Mouse (Mus musculus): Measurements from ENCODE around the gene Ggcx.

Ggcx gene

DNA sequence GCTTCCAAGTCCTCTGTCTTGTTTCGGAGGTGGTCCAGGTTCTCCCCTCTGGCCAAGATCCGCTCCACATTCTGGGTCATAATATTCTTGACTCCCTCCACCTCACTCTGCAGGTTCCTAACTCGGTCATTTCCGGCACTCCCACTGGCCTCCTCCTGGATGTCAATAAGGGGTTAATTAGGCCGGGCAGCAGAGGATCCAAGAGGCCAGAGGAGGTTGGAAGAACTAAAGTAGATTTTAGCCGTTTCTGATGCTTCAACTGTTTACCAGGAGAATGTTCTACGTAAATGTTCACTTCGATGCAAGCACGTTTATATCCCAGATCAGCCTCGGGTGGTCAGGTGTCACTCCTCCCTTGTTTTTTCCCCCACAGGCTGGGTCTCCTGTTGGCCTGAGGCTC lies 25.8 kb upstream of the Ggcx start:
- DNase-seq (ENCODE audit: low read depth): no peak

GRCm38 (mm10) chr6:72388791-72389329 lies 25.2 kb upstream of the Ggcx start:
- no peak for DNase-seq (ENCODE audit: low read depth)

DNA sequence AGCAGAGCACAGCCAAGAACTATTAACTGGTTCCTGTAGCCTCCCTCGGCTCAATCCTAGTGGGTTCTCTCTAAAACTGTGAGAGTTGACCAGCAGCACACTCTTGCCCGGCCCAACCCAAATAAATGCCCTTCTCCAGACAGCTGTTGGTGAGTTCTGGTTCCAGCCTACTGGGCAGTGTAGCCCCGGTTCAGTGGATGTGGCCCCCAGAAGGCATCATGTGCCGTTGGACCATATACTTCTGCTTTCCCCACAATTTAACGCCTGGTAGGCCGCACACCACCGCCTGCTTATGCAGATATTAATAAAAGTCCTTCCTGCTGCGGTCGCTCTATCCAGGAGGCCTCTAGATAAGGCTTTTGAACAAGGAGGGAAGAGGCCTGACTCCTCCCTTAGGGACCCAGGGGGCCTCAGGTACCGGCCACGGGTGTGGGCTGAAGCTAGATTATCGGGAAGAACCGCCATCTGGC lies 24.6 kb upstream of the Ggcx start:
- DNase-seq (ENCODE audit: low read depth): no peak

GRCm38 (mm10) chr6:72389941-72390771 lies 24.0 kb upstream of the Ggcx start, which contains the start of gene Vamp8:
Vamp8 (minus strand) TSS chr6:72390703.
- DNase-seq (ENCODE audit: low read depth): peak; percentile 75

DNA sequence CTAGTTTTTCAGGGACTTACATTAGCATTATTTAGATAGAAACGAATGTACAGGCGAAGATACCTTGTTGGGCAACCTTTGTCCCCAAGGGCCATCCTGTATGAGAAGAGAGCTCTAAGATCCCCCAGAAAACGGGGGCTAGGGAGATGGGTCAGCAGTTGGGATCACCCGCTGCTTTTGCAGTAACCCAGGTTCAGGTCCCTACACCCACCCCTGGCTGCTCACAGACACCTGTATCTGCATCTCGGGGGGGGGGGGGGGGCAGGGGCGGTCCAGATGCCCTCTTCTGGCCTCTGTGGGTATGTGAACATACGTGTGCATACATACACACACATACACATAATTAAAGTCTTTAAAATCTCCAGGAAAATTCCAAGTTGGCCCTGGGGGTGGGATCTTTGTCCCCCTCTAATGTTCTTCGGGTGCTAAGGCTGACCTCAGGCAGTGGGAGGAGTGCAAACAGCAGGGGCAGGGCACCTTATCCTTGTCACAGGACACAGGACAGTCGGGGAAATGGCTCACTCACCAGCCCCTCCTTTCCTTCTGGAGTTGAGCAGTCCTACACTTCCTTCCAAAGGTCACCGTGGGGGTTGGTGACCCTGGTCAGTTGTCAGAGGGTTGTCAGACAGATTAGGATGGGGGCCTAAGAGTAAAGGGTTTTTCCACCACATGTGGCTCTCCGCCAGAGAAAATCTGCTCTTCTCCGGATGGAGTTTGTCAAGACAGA lies 23.1 kb upstream of the Ggcx start:
- peak; percentile 58 for DNase-seq (ENCODE audit: low read depth)

GRCm38 (mm10) chr6:72392341-72392740 lies 21.8 kb upstream of the Ggcx start:
- no peak for DNase-seq (ENCODE audit: low read depth)

DNA sequence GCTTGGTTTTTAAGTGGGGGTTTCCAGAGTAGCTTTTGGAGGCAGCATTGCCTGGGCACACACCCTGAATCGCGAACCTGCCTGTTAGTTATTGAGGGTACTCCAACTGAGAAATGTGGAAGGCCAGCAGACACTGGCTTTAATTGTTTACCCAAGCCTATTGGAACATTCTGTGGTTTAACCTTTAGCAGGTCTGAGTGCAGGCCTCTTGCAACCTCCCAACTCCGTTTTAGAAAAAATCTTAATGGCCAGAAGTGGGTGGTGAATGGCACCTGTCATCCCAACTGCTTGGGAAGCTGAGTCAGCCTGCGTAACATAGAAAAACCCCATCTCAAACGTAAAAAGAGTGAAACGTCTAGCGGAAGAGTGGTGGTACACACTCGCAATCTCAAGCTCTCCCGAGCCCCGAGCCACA lies 17.3 kb upstream of the Ggcx start:
- no peak for DNase-seq (ENCODE audit: low read depth)

DNA sequence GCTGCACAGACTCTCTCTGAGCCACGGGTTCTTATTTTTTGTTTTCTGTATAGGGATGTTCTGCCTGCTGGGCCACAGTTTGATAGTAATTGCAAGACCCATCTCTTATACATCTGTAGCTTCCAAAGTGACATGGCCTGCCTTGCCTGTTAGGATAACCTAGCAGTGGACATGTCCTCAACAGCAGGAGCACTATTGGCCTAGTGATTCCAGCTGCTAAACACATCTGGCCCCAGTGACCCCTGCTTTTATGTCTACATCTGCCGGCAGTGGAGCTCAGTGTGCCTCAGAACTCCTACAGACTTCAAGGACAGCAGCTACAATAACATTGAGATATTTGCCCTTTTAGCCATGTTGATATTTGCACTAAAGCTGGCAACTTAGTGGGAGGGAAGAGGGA lies 14.1 kb upstream of the Ggcx start:
- DNase-seq (ENCODE audit: low read depth): no peak

DNA sequence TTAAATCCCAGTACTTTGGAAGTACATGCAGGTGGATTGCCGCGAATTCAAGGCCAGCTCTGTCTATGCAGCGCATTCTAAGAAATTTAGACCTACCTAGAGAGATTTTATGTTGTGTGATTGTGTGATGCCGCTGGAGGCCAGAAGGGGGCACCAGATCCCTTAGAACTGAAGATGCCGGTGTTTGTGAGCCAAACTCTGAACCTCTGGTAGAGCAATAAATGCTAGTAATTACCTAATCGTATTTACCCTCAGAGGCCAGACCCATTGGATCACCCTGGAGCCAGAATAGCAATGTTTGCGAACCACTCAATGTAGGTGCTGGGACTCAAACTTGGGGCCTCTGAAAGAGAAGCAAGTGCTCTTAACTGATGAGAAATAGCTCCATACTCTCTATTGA lies 12.2 kb upstream of the Ggcx start:
- peak; percentile 86 for DNase-seq (ENCODE audit: low read depth)

DNA sequence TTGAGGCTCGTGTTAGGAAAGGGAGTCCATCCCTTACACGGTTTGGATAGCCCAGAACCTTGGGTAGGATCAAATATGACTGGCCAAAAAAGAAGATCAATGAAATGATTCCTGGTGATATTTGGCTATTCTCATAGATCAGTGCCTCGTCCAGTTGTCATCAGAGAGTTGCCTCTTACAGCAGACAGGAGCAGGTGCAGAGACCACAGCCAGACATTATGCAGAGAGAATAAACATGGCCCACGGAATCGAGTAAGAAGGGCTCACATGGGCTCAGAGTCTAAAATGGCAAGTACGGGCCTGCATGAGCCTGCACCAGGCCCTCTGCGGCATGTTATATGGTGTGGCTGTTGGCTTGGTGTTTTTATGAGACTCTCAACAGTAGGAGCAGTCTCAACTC lies 8.8 kb upstream of the Ggcx start:
- no peak for DNase-seq (ENCODE audit: low read depth)

- peak; percentile 95 for DNase-seq (ENCODE audit: low read depth)
Observed at GRCm38 (mm10) chr6:72407119-72407518, 7.0 kb upstream of the Ggcx start.

GRCm38 (mm10) chr6:72409567-72409966 lies 4.5 kb upstream of the Ggcx start:
- DNase-seq (ENCODE audit: low read depth): peak; percentile 84

- no peak for DNase-seq (ENCODE audit: low read depth)
Observed at GRCm38 (mm10) chr6:72410003-72410402, 4.1 kb upstream of the Ggcx start.

DNA sequence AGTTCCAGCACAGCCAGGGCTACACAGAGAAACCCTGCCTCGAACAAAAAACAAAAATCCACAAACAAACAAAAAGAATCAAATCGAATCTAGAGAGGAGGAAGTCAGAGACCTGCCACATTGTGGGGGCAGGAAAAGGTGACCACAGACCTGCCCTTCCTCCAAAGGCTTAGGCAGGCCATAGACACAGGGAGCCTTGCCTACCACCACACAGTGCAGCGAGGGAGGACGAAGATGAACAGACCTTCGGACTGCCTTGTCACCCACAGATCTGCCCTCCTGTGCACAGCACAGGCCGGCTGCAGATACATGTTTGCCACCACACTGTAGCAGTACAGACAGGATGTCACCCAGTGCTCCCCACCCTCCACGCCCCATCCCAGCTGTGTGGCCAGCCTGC lies 3.6 kb upstream of the Ggcx start:
- DNase-seq (ENCODE audit: low read depth): peak; percentile 21

- no peak for DNase-seq (ENCODE audit: low read depth)
Observed at GRCm38 (mm10) chr6:72415181-72415580, 1.1 kb downstream of the Ggcx start.

DNA sequence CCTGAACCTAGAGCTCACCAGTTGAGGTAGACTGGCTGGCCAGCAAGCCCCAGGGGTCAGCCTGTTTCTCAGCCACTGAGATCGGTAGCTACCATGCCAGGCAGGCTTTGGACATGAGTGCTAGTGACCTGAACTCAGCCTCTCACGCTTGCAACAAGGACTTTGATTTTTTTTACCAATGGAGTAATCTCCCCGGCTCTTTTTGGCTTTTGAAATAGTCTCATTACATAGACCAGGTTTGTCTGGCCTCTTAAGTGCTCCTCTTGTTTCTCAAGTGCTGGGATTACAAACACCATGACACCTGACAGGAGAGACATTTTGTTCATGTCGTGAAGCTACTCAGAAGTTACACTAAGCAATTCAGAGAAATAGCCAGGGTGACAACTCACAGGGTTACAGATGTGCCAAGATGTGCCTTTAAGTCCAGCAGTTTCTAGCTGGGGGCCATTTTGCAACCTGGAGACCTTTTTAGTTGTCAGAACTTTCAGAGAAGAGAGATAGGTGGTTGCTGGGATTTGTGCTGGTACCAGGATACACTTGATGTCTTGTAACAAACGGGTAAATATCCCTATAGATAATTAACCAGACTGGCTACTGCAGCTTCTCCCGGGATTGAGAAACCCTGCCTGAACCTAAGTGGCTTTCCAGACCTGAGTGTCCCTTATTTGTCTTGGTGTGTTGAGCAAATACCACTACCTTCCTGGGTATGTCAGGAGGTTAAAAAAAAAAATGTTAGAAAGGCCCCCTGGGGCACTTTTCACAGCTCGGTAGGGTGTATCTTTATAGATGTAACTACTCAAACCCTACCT lies 2.1 kb downstream of the Ggcx start:
- no peak for DNase-seq (ENCODE audit: low read depth)

DNA sequence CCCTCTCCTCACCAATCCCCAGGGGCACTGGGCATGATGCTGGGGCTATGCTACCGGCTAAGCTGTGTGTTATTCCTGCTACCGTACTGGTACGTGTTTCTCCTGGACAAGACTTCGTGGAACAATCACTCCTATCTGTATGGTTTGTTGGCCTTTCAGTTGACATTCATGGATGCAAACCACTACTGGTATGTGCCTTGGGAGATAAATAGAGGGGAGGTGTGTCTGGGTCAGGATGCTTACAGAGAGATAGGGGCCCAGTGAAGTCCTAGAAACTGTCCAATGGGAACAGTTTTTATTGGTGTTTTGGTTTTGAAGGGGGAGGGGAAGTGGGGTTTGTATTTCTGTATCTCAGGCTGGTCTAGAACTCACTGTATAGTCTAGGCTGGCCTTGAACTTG lies 4.2 kb downstream of the Ggcx start:
- no peak for DNase-seq (ENCODE audit: low read depth)

GRCm38 (mm10) chr6:72419806-72420205 lies 5.7 kb downstream of the Ggcx start:
- DNase-seq (ENCODE audit: low read depth): no peak

GRCm38 (mm10) chr6:72420901-72421300 lies 6.8 kb downstream of the Ggcx start:
- DNase-seq (ENCODE audit: low read depth): no peak

DNA sequence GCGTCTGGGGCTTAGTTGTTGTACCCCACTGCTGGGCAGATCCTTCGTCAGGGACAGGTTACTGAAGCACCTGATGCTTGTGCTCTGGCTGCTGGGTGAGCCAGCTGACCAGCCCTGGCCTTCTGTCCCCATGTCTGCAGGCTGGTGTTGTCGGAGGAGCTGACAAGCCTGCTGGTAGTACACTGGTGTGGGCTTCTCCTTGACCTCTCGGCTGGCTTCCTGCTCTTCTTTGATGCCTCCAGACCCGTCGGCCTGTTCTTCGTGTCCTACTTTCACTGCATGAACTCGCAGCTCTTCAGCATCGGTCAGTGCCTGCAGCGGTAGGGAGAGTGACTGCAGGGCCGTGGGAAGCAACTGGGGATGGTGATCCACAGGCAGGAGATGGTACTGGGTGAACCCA lies 11.5 kb downstream of the Ggcx start:
- DNase-seq (ENCODE audit: low read depth): no peak

DNA sequence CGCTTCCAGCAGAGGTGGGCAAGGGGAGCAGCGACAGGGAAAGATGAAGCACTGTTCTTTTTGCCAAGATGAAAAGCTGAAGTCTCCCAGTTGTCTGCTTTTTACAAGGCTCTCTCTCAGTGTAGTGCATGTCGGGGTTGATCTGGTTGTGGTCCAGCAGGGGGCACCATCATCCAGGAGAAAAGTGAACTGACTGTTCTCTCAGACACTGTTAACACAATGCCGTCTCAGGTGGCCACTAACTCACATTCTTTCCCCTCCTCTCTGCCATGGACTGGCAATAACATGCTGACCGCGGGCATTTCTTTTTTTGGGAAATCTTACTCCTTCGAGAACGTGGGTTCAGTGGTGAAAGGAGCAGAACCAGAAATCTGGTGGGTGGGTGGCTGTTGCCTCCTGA lies 13.9 kb downstream of the Ggcx start:
- peak; percentile 87 for DNase-seq (ENCODE audit: low read depth)

Data from naive thymus-derived CD4-positive, alpha-beta T cell, adult 2 months (primary cell).